ENCODE assay signal across 8 mouse cellular contexts in genomic region chr7:29471309-29471708, GRCm38 (mm10). TPM values are rescaled to one million over a fixed set of nuclear protein-coding genes. Genes with fewer than 3 reads are reported as not detected.
DNase-seq lines count a peak whose midpoint lies in the region; ATAC-seq lines count a peak whose summit lies in the region.

No protein-coding gene starts in this region.

- DNase-seq in liver, embryonic 11.5 days (ENCODE audit: low spot score): no peak
- no peak for DNase-seq in hindbrain, embryonic 14.5 days (ENCODE audit: low spot score)
- peak; percentile 61 to 77 for DNase-seq in kidney, postnatal 4 days
- DNase-seq in thymus, postnatal 0 days (ENCODE audit: low spot score): peak; percentile 19
- no peak for DNase-seq in yolk sac, embryonic 10.5 days (ENCODE audit: low spot score)
- no peak for DNase-seq in layer of hippocampus, postnatal 10 days (ENCODE audit: low spot score in 2 of 2)

- H3K36me3 ChIP-seq in liver, embryonic 12.5 days: no peaks in the 10 kb centered on the region
- no peaks in the 10 kb centered on the region for H3K36me3 ChIP-seq in liver, embryonic 11.5 days (ENCODE audit: control insufficient read depth, insufficient read depth, low read length)
- H3K36me3 ChIP-seq in hindbrain, embryonic 14.5 days (replicated peaks; ENCODE audit: control insufficient read depth, insufficient read depth): no peaks in the 10 kb centered on the region

- no peak overlapping the region for H3K4me3 ChIP-seq in liver, embryonic 12.5 days
- no peak overlapping the region for H3K4me3 ChIP-seq in liver, embryonic 11.5 days (ENCODE audit: low read depth, low read length)
- no peak overlapping the region for H3K4me3 ChIP-seq in hindbrain, embryonic 14.5 days (replicated peaks; ENCODE audit: low read length)

- no peaks in the 10 kb centered on the region for H3K9me3 ChIP-seq in liver, embryonic 12.5 days (replicated peaks)
- no peaks in the 10 kb centered on the region for H3K9me3 ChIP-seq in liver, embryonic 11.5 days (ENCODE audit: control insufficient read depth, low read length)
- H3K9me3 ChIP-seq in hindbrain, embryonic 14.5 days (ENCODE audit: control insufficient read depth, low read length): no peaks in the 10 kb centered on the region

- H3K9ac ChIP-seq in liver, embryonic 12.5 days: peak overlapping the region; percentile 36; the same call in 1 of the 2 replicates
- no peak overlapping the region for H3K9ac ChIP-seq in liver, embryonic 11.5 days (ENCODE audit: low read depth, low read length)
- no peak overlapping the region for H3K9ac ChIP-seq in hindbrain, embryonic 14.5 days

- no peaks in the 10 kb centered on the region for H3K27me3 ChIP-seq in liver, embryonic 12.5 days (replicated peaks)
- no peaks in the 10 kb centered on the region for H3K27me3 ChIP-seq in liver, embryonic 11.5 days (replicated peaks; ENCODE audit: control insufficient read depth, insufficient read depth, low read length)
- H3K27me3 ChIP-seq in hindbrain, embryonic 14.5 days (ENCODE audit: control insufficient read depth, insufficient read depth, low read length): no peaks in the 10 kb centered on the region

- H3K27ac ChIP-seq in liver, embryonic 12.5 days: no peak overlapping the region
- H3K27ac ChIP-seq in liver, embryonic 11.5 days (ENCODE audit: low read depth, low read length): no peak overlapping the region
- H3K27ac ChIP-seq in hindbrain, embryonic 14.5 days: peak overlapping the region; percentile 9; the same call in 1 of the 2 replicates

- no peak overlapping the region for H3K4me2 ChIP-seq in liver, embryonic 12.5 days
- H3K4me2 ChIP-seq in liver, embryonic 11.5 days: no peak overlapping the region
- H3K4me2 ChIP-seq in hindbrain, embryonic 14.5 days (replicated peaks): no peak overlapping the region

- peaks cover 26% of the 10 kb centered on the region for H3K4me1 ChIP-seq in liver, embryonic 12.5 days
- H3K4me1 ChIP-seq in liver, embryonic 11.5 days (replicated peaks; ENCODE audit: control insufficient read depth, insufficient read depth, low read length): peaks cover 8% of the 10 kb centered on the region
- H3K4me1 ChIP-seq in hindbrain, embryonic 14.5 days (replicated peaks; ENCODE audit: control insufficient read depth, insufficient read depth, low read length): peaks cover 20% of the 10 kb centered on the region

- 63% methylated on average over 7 of the region's 7 CpGs for WGBS in liver, embryonic 12.5 days (ENCODE audit: insufficient replicate concordance)
- 74% methylated on average over 7 of the region's 7 CpGs for WGBS in liver, embryonic 11.5 days
- WGBS in hindbrain, embryonic 14.5 days: 61% methylated on average over 7 of the region's 7 CpGs

- ATAC-seq in liver, embryonic 12.5 days: peak; percentile 34; the same call in 1 of the 2 replicates
- no peak; the same call in 1 of the 2 replicates for ATAC-seq in liver, embryonic 11.5 days (replicated peaks; ENCODE audit: low FRiP score)
- no peak for ATAC-seq in hindbrain, embryonic 14.5 days (ENCODE audit: low FRiP score)
- ATAC-seq in monocyte, adult 5-6 weeks (replicated peaks; ENCODE audit: insufficient number of reproducible peaks, low FRiP score, low TSS enrichment, poor library complexity, severe bottlenecking): no peak

RNA-seq across cellular contexts. Expression of gene Sipa1l3, which starts 47.1 kb away (rescaled TPM):
- polyA plus RNA-seq in liver, embryonic 12.5 days (2016; fragmentation: Nextera tagmentation; extraction: Ambion mirVana): 4.1 and 4.7 TPM in 2 replicates
- 9.0 and 10.1 TPM in 2 replicates for polyA plus RNA-seq in liver, embryonic 11.5 days (2014; fragmentation: Nextera tagmentation; extraction: Ambion mirVana)
- 18.8 and 21.4 TPM in 2 replicates for polyA plus RNA-seq in hindbrain, embryonic 14.5 days (2014; fragmentation: Nextera tagmentation; extraction: Ambion mirVana)
- polyA plus RNA-seq in thymus, postnatal 0 days (2015; fragmentation: Nextera tagmentation; extraction: Ambion mirVana): 5.3 and 5.9 TPM in 2 replicates
- total RNA-seq in monocyte, adult 5-6 weeks (2017): 12.2 to 30.0 TPM (median 15.8 TPM) in 3 replicates
- 100 to 1,000 TPM; 122 to 125 TPM for total RNA-seq in layer of hippocampus, postnatal 10 days (2021)

Comparison
In these comparisons a context has a peak if more than half of its experiments do, and no peak if none do; other contexts are left out.
1. DNase-seq: peak in kidney, postnatal 4 days (2 of 2) and thymus, postnatal 0 days (single experiment); none in liver, embryonic 11.5 days (single experiment), hindbrain, embryonic 14.5 days (single experiment), yolk sac, embryonic 10.5 days (single experiment) and layer of hippocampus, postnatal 10 days (0 of 2).